Mouse (Mus musculus) thymus, adult 2 months (tissue): ENCODE data around the gene Fkbp14.

ENCODE experiments used
- CTCF ChIP-seq: fragments of 200-500 bp; IDR thresholded peaks from 2 replicates; pipeline ENCODE4 v1.5.1; 2012; ENCODE audit warnings: mild to moderate bottlenecking, control low read depth, low read length, moderate library complexity, borderline replicate concordance; ENCODE audit not compliant: control insufficient read depth, poor library complexity, insufficient read depth; ENCODE audit errors: extremely low read depth
- POLR2A ChIP-seq: fragments of 200-500 bp; IDR thresholded peaks from 2 replicates; pipeline ENCODE4 v1.6.1; 2012; ENCODE audit warnings: mild to moderate bottlenecking, low read length, control low read depth, moderate library complexity; ENCODE audit not compliant: control insufficient read depth, poor library complexity, insufficient read depth; ENCODE audit errors: extremely low read depth

DNA sequence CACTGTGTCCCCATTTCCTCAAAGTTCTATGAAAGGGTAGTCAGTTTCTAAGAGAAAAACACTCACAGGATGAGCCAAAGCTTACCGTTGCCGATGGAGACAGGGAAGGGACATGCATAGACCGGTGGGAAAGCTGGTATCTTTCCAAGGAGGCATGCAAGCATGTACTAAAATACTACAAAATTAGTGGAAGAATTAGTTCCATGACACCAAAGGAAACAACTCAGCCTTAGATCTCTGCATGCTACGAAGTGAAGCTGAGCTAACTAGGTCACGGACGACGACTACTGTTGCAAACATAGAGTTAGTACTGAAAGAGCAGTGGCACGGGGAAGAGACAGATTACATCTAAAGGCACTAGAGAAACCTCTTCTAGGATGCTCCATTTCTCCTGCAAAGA is 10.2 kb downstream of the Fkbp14 start:
- TF ChIP-seq CTCF (no peak), POLR2A (no peak)
